Mouse (Mus musculus) spleen, postnatal 14 days (tissue): Measurements from ENCODE around the gene Syt14.

Experiments used
- DNase-seq, 2 experiments: peaks; one replicate each; pipeline ENCODE4 v3.0.0; 2021 to 2022; ENCODE audit warnings: low spot score in 2 of 2

Gene Syt14

GRCm38 (mm10) chr1:193035371-193036238, at the start of gene Syt14:
Syt14 (minus strand) TSS chr1:193035775.
- DNase-seq, result peak; percentile 13 to 28

- DNase-seq, result no peak
Measured at GRCm38 (mm10) chr1:193084016-193084415, 48.4 kb upstream of the Syt14 start.

GRCm38 (mm10) chr1:193083051-193083450, 47.5 kb upstream of the Syt14 start:
- no peak for DNase-seq

- DNase-seq, result no peak
Measured at GRCm38 (mm10) chr1:193082311-193082921, 46.8 kb upstream of the Syt14 start.

- no peak for DNase-seq
Measured at GRCm38 (mm10) chr1:193062618-193063017, 27.0 kb upstream of the Syt14 start.

- DNase-seq, result no peak
Measured at GRCm38 (mm10) chr1:193060167-193060566, 24.6 kb upstream of the Syt14 start.

GRCm38 (mm10) chr1:193059596-193059995, 24.0 kb upstream of the Syt14 start:
- DNase-seq, result no peak

GRCm38 (mm10) chr1:193054401-193054800, 18.8 kb upstream of the Syt14 start:
- DNase-seq, result no peak

GRCm38 (mm10) chr1:193053065-193053464, 17.5 kb upstream of the Syt14 start:
- DNase-seq, result no peak

GRCm38 (mm10) chr1:193047616-193048015, 12.0 kb upstream of the Syt14 start:
- DNase-seq, result no peak

- DNase-seq, result no peak
Measured at GRCm38 (mm10) chr1:193042760-193043295, 7.3 kb upstream of the Syt14 start.

- no peak for DNase-seq
Measured at GRCm38 (mm10) chr1:193034951-193035370, 614 bp downstream of the Syt14 start.

- no peak for DNase-seq
Measured at GRCm38 (mm10) chr1:193024311-193024710, 11.3 kb downstream of the Syt14 start.

GRCm38 (mm10) chr1:193012351-193012750, 23.2 kb downstream of the Syt14 start:
- no peak for DNase-seq

GRCm38 (mm10) chr1:193011000-193011769, 24.4 kb downstream of the Syt14 start:
- no peak for DNase-seq

GRCm38 (mm10) chr1:193004581-193004980, 31.0 kb downstream of the Syt14 start:
- no peak for DNase-seq

GRCm38 (mm10) chr1:193003953-193004352, 31.6 kb downstream of the Syt14 start:
- no peak for DNase-seq

- no peak for DNase-seq
Measured at GRCm38 (mm10) chr1:193002307-193002706, 33.3 kb downstream of the Syt14 start.

GRCm38 (mm10) chr1:193001587-193001986, 34.0 kb downstream of the Syt14 start:
- no peak for DNase-seq

- no peak for DNase-seq
Measured at GRCm38 (mm10) chr1:193000908-193001307, 34.7 kb downstream of the Syt14 start.

- DNase-seq, result no peak
Measured at GRCm38 (mm10) chr1:192994179-192994873, 41.2 kb downstream of the Syt14 start.
